Comparison of ENCODE assay signal across 31 mouse cellular contexts in the genomic region with DNA sequence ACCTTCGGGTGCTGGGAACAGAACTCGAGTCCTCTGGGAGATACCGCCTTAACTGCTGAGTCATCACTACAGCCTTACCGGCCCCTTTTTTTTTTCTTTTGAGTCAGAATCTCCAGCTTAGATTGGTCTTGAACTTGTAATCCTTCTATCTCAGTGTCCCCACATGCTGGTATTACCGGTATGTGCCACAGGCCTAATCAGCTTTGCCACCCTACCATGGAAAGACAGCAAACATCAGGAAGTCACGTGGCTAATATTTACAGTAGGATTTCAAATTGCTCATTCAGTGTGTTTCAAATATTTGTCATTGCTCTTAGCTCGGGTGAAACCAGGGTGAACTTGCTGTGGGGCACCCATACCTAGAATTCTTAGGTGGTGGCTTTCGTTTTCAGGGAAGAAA. TPM values are rescaled to one million over a fixed set of nuclear protein-coding genes. Genes with fewer than 3 reads are reported as not detected.
DNase-seq lines count a peak whose midpoint lies in the region; ATAC-seq and TF ChIP-seq lines count a peak whose summit lies in the region.
"Had no signal": no experiment of that assay in that cellular context is flagged by ENCODE, and none has a peak within 500 bp of the region (broad histone marks: within the 10 kb centered on the region; RNA-seq: fewer than 3 reads in every experiment).

No protein-coding gene starts in this region.

- DNase-seq in liver, adult 2 months (ENCODE audit: extremely low read depth, low read depth, low spot score) = peak; percentile 68
- DNase-seq in liver = no peak
- DNase-seq in CH12.LX (ENCODE audit: extremely low read depth) = no peak
- peak; percentile 70 for DNase-seq in lung, postnatal 0 days (ENCODE audit: low spot score)
- no peak for DNase-seq in gastrocnemius, adult 18-20 months (ENCODE audit: low spot score)
- DNase-seq: adrenal gland, adult 8-10 months; cerebellum, adult 2 months; cerebellum, postnatal 14 days; gastrocnemius, postnatal 25 days; heart, adult 11 months; heart, postnatal 4 days; kidney, postnatal 14 days; layer of hippocampus, adult 9-11 months; right cerebral cortex, adult 18-20 months; right cerebral cortex, postnatal 4 days; thymus, postnatal 14 days had no signal

- TF ChIP-seq CTCF in liver, adult 2 months (IDR thresholded peaks at IDR 0.05; ENCODE audit: low read depth, low read length) = no peak
- no peak for TF ChIP-seq CTCF in CH12.LX (conservative IDR thresholded peaks at IDR 0.05 in 1 of 2, IDR thresholded peaks at IDR 0.05 in 1 of 2; ENCODE audit: low read depth in 2 of 2, low read length in 2 of 2)
- no peak for TF ChIP-seq CTCF in lung, postnatal 0 days (IDR thresholded peaks at IDR 0.05)

- no peaks in the 10 kb centered on the region for H3K9me3 ChIP-seq in CH12.LX (replicated peaks; ENCODE audit: low read length)
- H3K9me3 ChIP-seq in lung, postnatal 0 days (ENCODE audit: low read length) = no peaks in the 10 kb centered on the region
- H3K9me3 ChIP-seq in stomach, embryonic 16.5 days (replicated peaks; ENCODE audit: control insufficient read depth, low read length) = no peaks in the 10 kb centered on the region
- H3K9me3 ChIP-seq: forebrain, embryonic 12.5 days; heart, embryonic 10.5 days; heart, embryonic 15.5 days; hindbrain, embryonic 13.5 days; neural tube, embryonic 12.5 days had no signal

- H3K4me2 ChIP-seq in CH12.LX (ENCODE audit: insufficient read depth, low read depth, poor library complexity, severe bottlenecking) = no peak overlapping the region
- H3K4me2 ChIP-seq in lung, postnatal 0 days (replicated peaks; ENCODE audit: low read depth, low read length) = peak overlapping the region; percentile 30; the same call in 1 of the 2 replicates
- 0 out of 2 replicates have a peak overlapping the region, but pooled peaks have one; percentile 14 for H3K4me2 ChIP-seq in stomach, embryonic 16.5 days (ENCODE audit: low read depth, low read length)
- H3K4me2 ChIP-seq: forebrain, embryonic 12.5 days; heart, embryonic 15.5 days; hindbrain, embryonic 13.5 days; liver, embryonic 11.5 days; midbrain, embryonic 11.5 days; neural tube, embryonic 12.5 days had no signal

- H3K36me3 ChIP-seq in liver, adult 2 months (ENCODE audit: control insufficient read depth, insufficient read depth, low read length) = no peaks in the 10 kb centered on the region
- peaks cover 17 to 63% of the 10 kb centered on the region in 2 experiments for H3K36me3 ChIP-seq in CH12.LX (replicated peaks in 1 of 2; ENCODE audit: control insufficient read depth in 1 of 2, insufficient read depth in 1 of 2, low read length in 1 of 2)
- H3K36me3 ChIP-seq in lung, postnatal 0 days (ENCODE audit: insufficient read depth, low read length) = no peaks in the 10 kb centered on the region
- no peaks in the 10 kb centered on the region for H3K36me3 ChIP-seq in stomach, embryonic 16.5 days (ENCODE audit: control insufficient read depth, insufficient read depth, low read length)
- H3K36me3 ChIP-seq: forebrain, embryonic 12.5 days; heart, embryonic 10.5 days; heart, embryonic 15.5 days; hindbrain, embryonic 13.5 days; neural tube, embryonic 12.5 days had no signal

- no peak for TF ChIP-seq RAD21 in CH12.LX (IDR thresholded peaks at IDR 0.05; ENCODE audit: low read depth, low read length)

- dilution Hi-C loops in CH12.LX (cut with MboI; ENCODE audit: extremely low pct_ligation_motif_present, extremely low pct_unique_long_range_greater_than_20kb, low sequenced_read_pairs) = no loop called here

- no peak for TF ChIP-seq POLR2A in liver, adult 2 months (IDR thresholded peaks at IDR 0.05; ENCODE audit: extremely low read depth, insufficient read depth, low read length)
- no peak for TF ChIP-seq POLR2A in CH12.LX (IDR thresholded peaks at IDR 0.05; ENCODE audit: low read depth, low read length)

- ATAC-seq in lung, postnatal 0 days = peak; percentile 69
- peak; percentile 59 for ATAC-seq in stomach, embryonic 16.5 days (ENCODE audit: insufficient read depth, low FRiP score)
- ATAC-seq in megakaryocyte-erythroid progenitor cell, adult 5-6 weeks (replicated peaks; ENCODE audit: low FRiP score, low TSS enrichment, poor library complexity, severe bottlenecking) = no peak
- ATAC-seq: intestine, embryonic 16.5 days had no signal

- in situ Hi-C loops in CH12.LX (cut with MboI; ENCODE audit: low pct_ligation_motif_present, low pct_unique_long_range_greater_than_20kb, low sequenced_read_pairs) = loop anchor here (25.0 kb wide), 1 partner anchor 300 kb away; no protein-coding TSS in a partner anchor

- TF ChIP-seq EP300 in CH12.LX (IDR thresholded peaks at IDR 0.05; ENCODE audit: low read length) = no peak
- TF ChIP-seq EP300 in lung, postnatal 0 days (IDR thresholded peaks at IDR 0.05) = no peak; the same call in 1 of the 2 replicates

- no peaks in the 10 kb centered on the region for H3K79me2 ChIP-seq in liver, adult 2 months (ENCODE audit: control insufficient read depth, insufficient read depth, low read length)
- H3K79me2 ChIP-seq in CH12.LX (replicated peaks; ENCODE audit: control insufficient read depth, extremely low read depth, insufficient read depth, poor library complexity, severe bottlenecking) = no peaks in the 10 kb centered on the region

- WGBS in liver, adult 2 months = 47% methylated on average over 8 of the region's 8 CpGs
- WGBS in lung, postnatal 0 days = 51% methylated on average over 8 of the region's 8 CpGs
- 57% methylated on average over 8 of the region's 8 CpGs for WGBS in stomach, embryonic 16.5 days

- H3K4me3 ChIP-seq in liver, adult 2 months (ENCODE audit: insufficient read depth, low read depth, low read length) = no peak overlapping the region
- H3K4me3 ChIP-seq in CH12.LX (replicated peaks in 1 of 3; ENCODE audit: low read depth in 2 of 3, low read length in 2 of 3, poor library complexity in 1 of 3) = no peak overlapping the region
- no peak overlapping the region for H3K4me3 ChIP-seq in lung, postnatal 0 days (ENCODE audit: low read depth, low read length)
- no peak overlapping the region for H3K4me3 ChIP-seq in stomach, embryonic 16.5 days (replicated peaks; ENCODE audit: low read length)
- H3K4me3 ChIP-seq: erythroblast, embryonic 14.5 days; forebrain, embryonic 12.5 days; heart, embryonic 10.5 days; heart, embryonic 15.5 days; hindbrain, embryonic 13.5 days; myocyte; neural tube, embryonic 12.5 days had no signal

- H3K27me3 ChIP-seq in liver, adult 2 months (ENCODE audit: control insufficient read depth, insufficient read depth, low read length) = peaks cover 12% of the 10 kb centered on the region
- H3K27me3 ChIP-seq in CH12.LX (replicated peaks) = no peaks in the 10 kb centered on the region
- 0 out of 2 replicates have a peak, but pooled peaks cover 2% of the 10 kb centered on the region for H3K27me3 ChIP-seq in lung, postnatal 0 days (replicated peaks; ENCODE audit: insufficient read depth, low read length)
- 0 out of 2 replicates have a peak, but pooled peaks cover under 1% of the 10 kb centered on the region for H3K27me3 ChIP-seq in stomach, embryonic 16.5 days (ENCODE audit: control insufficient read depth, insufficient read depth, low read length)

- H3K9ac ChIP-seq in liver, adult 2 months (ENCODE audit: low read depth, low read length) = no peak overlapping the region
- no peak overlapping the region for H3K9ac ChIP-seq in CH12.LX (ENCODE audit: insufficient read depth, low read depth)
- no peak overlapping the region for H3K9ac ChIP-seq in lung, postnatal 0 days (replicated peaks; ENCODE audit: low read depth)
- no peak overlapping the region for H3K9ac ChIP-seq in stomach, embryonic 16.5 days (ENCODE audit: low read length)
- H3K9ac ChIP-seq: forebrain, embryonic 12.5 days; heart, embryonic 15.5 days; hindbrain, embryonic 13.5 days; neural tube, embryonic 12.5 days had no signal

- no peak overlapping the region for H3K27ac ChIP-seq in liver, adult 2 months (replicated peaks; ENCODE audit: insufficient read depth, low read depth, low read length)
- H3K27ac ChIP-seq in CH12.LX (ENCODE audit: insufficient read depth, low read depth) = no peak overlapping the region
- no peak overlapping the region for H3K27ac ChIP-seq in lung, postnatal 0 days (ENCODE audit: low read length)
- peak overlapping the region; percentile 56 for H3K27ac ChIP-seq in stomach, embryonic 16.5 days (ENCODE audit: low read length)
- H3K27ac ChIP-seq: forebrain, embryonic 12.5 days; heart, embryonic 10.5 days; heart, embryonic 15.5 days; hindbrain, embryonic 13.5 days; neural tube, embryonic 12.5 days had no signal

- H3K4me1 ChIP-seq in liver, adult 2 months (ENCODE audit: control insufficient read depth, insufficient read depth, low read length) = 0 out of 2 replicates have a peak, but pooled peaks cover 3% of the 10 kb centered on the region
- H3K4me1 ChIP-seq in CH12.LX (ENCODE audit: control insufficient read depth in 1 of 2, insufficient read depth in 2 of 2) = peaks cover 5 to 15% of the 10 kb centered on the region in 2 experiments; a peak in 2 of 4 replicates
- no peaks in the 10 kb centered on the region for H3K4me1 ChIP-seq in lung, postnatal 0 days (ENCODE audit: insufficient read depth, low read depth, low read length)
- no peaks in the 10 kb centered on the region; the same call in 1 of the 2 replicates for H3K4me1 ChIP-seq in stomach, embryonic 16.5 days (ENCODE audit: control insufficient read depth, insufficient read depth, low read length)
- H3K4me1 ChIP-seq: heart, embryonic 15.5 days had no signal

RNA-seq across cellular contexts. Expression of gene Slco4a1, which starts 6.5 kb away (rescaled TPM):
- 0.09 and 0.20 TPM in 2 replicates for total RNA-seq in liver, adult 2 months (2014; rRNA removed)
- polyA plus RNA-seq in liver, adult 2 months (2012; rRNA removed) = 0.42 and 0.46 TPM in 2 replicates
- total RNA-seq in CH12.LX (2012; rRNA removed) (3.9 and 4.8 TPM in 2 replicates), CH12.LX (2014; rRNA removed) (1.4 and 1.9 TPM in 2 replicates)
- 4.3 and 5.4 TPM in 2 replicates for polyA plus RNA-seq in CH12.LX (2012; ENCODE audit: insufficient read length, low read depth)
- polyA plus RNA-seq in lung, postnatal 0 days (2015; fragmentation: Nextera tagmentation; extraction: Ambion mirVana) = 0.20 and 0.21 TPM in 2 replicates
- polyA plus RNA-seq in stomach, embryonic 16.5 days (2015; fragmentation: Nextera tagmentation; extraction: Ambion mirVana) = 4.0 and 6.9 TPM in 2 replicates
- total RNA-seq in megakaryocyte-erythroid progenitor cell, adult 5-6 weeks (2014; fragmentation: Nextera tagmentation) = 2.2 TPM in 1 of 2 replicates, not detected in the other
- total RNA-seq in megakaryocyte-erythroid progenitor cell, adult 5-6 weeks (2017) = 0.80 and 1.5 TPM in 2 replicates
- not detected for total RNA-seq in gastrocnemius, adult 18-20 months (2021)
- total RNA-seq: gastrocnemius, postnatal 25 days had no signal

RNA-seq across cellular contexts. Expression of gene Ntsr1, which starts 37.2 kb away (rescaled TPM):
- not detected in 2 replicates for total RNA-seq in liver, adult 2 months (2014; rRNA removed)
- not detected in 2 replicates for polyA plus RNA-seq in liver, adult 2 months (2012; rRNA removed)
- total RNA-seq in CH12.LX (2012; rRNA removed) = not detected in 2 replicates
- total RNA-seq in CH12.LX (2014; rRNA removed) = not detected in 2 replicates
- not detected in 2 replicates for polyA plus RNA-seq in CH12.LX (2012; ENCODE audit: insufficient read length, low read depth)
- polyA plus RNA-seq in lung, postnatal 0 days (2015; fragmentation: Nextera tagmentation; extraction: Ambion mirVana) = 0.05 and 0.06 TPM in 2 replicates
- polyA plus RNA-seq in stomach, embryonic 16.5 days (2015; fragmentation: Nextera tagmentation; extraction: Ambion mirVana) = 0.34 and 0.59 TPM in 2 replicates
- total RNA-seq in megakaryocyte-erythroid progenitor cell, adult 5-6 weeks (2014; fragmentation: Nextera tagmentation) = not detected in 2 replicates
- total RNA-seq in megakaryocyte-erythroid progenitor cell, adult 5-6 weeks (2017) = not detected in 2 replicates
- not detected for total RNA-seq in gastrocnemius, adult 18-20 months (2021)
- total RNA-seq: adrenal gland, adult 8-10 months; gastrocnemius, postnatal 25 days; megakaryocyte progenitor cell, adult 5-6 weeks had no signal
- polyA plus RNA-seq: erythroblast, embryonic 14.5 days; limb, embryonic 11.5 days; myocyte; spleen, adult 2 months had no signal

Comparison
In these comparisons a context has a peak if more than half of its experiments do, and no peak if none do; other contexts are left out.
1. DNase-seq: peak in liver, adult 2 months (single experiment) and lung, postnatal 0 days (single experiment); none in liver (single experiment), CH12.LX (single experiment) and gastrocnemius, adult 18-20 months (single experiment).